Mouse (Mus musculus) left cerebral cortex, postnatal 10 days (tissue): ENCODE results near the gene Vsir. TPM values are rescaled to one million over a fixed set of nuclear protein-coding genes. Genes with fewer than 3 reads are reported as not detected.

Source experiments
- DNase-seq, 2 experiments: peaks; one replicate each; pipeline ENCODE4 v3.0.0; 2021 to 2022; ENCODE audit warnings: low spot score in 2 of 2, mixed read lengths in 1 of 2; ENCODE audit errors: extremely low spot score in 1 of 2
- intact Hi-C: fragments of 180-260 bp; cut with DNase I; formaldehyde crosslinking; loops from one replicate; pipeline ENCODE4 v1.15.1; 2025
- total RNA-seq, 2 experiments: library from RNA; stranded (reverse); gene quantifications; 2 replicates each; pipeline ENCODE4 v1.2.3; 2021

Gene Vsir
- 10 to 100 TPM; 18.8 to 20.7 TPM for total RNA-seq

DNA sequence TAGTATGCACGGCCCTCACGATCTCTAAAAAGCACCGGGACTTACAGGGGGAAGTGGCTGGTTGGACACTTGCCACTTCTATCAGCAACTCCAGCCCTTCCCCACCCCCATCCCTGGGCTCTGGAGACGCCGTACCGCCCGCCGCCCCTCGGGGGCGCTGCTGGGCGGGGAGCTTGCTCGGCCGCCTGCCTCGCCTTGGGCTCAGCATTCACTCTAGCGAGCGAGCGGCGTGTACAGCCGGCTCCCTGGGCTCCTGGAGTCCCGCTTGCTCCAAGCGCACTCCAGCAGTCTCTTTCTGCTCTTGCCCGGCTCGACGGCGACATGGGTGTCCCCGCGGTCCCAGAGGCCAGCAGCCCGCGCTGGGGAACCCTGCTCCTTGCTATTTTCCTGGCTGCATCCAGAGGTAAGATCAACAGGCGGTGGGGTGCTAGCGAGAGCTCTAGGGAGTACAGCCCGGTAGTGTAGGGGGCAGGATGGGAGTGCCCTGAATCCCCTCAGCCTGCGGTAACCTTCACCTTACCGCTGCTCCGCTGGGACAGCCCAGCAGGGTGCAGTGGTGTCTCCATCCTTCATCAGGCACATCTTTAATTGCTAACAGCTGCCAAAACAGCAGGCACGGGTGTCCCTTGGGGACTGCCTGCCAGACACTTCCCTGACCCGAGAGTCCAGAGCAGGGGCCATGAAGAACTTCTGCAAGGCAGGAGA, at the start of gene Vsir:
Gene Vsir (plus strand): TSS at position 151 of the 705 bp plus-strand sequence.
- intact Hi-C loops = loop anchor here (5.0 kb wide), 1 partner anchor 60 kb away; no protein-coding TSS in a partner anchor
- peak in 1 of 2 experiments; percentile 84 for DNase-seq

DNA sequence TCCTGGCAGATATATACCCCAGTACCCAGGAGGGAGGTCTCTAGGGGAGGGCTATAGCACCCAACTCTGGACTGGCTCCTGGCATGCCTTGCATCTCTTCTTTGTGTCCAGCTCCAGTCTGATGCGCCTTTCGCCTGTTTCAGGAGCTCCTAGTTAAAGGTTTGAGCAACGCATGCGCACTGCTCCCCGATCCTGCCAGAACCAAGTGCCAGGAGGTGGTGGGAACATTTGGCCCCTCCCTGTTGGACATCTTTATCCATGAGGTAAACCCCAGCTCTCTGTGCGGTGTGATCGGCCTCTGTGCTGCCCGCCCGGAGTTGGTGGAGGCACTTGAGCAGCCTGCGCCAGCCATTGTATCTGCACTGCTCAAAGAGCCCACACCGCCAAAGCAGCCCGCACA, 47.0 kb upstream of the Vsir start:
- intact Hi-C loops = no loop called here

DNA sequence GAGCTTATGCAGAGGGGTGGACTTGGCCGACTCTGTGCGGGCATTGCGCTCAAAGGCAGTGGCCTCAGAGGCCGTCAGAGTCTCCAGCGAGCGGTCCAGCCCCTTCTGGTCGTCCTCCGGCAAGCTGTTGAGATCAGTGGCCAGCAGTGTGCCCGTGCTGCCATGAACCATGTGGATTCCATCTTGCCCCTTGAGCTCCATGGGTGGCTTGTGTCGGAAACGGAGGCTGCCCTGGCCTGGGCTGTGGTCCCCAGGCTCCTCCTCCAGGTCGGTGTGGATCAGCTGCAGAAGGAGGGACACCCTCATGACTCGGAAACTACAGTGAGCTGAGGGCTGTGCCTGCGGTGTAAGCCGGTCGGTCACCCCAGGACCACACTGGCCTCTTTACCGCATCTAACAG, 43.2 kb upstream of the Vsir start:
- DNase-seq = no peak
- intact Hi-C loops = no loop called here

More for the DNA sequence above, 47.0 kb upstream of the Vsir start:
- no peak for DNase-seq

DNA sequence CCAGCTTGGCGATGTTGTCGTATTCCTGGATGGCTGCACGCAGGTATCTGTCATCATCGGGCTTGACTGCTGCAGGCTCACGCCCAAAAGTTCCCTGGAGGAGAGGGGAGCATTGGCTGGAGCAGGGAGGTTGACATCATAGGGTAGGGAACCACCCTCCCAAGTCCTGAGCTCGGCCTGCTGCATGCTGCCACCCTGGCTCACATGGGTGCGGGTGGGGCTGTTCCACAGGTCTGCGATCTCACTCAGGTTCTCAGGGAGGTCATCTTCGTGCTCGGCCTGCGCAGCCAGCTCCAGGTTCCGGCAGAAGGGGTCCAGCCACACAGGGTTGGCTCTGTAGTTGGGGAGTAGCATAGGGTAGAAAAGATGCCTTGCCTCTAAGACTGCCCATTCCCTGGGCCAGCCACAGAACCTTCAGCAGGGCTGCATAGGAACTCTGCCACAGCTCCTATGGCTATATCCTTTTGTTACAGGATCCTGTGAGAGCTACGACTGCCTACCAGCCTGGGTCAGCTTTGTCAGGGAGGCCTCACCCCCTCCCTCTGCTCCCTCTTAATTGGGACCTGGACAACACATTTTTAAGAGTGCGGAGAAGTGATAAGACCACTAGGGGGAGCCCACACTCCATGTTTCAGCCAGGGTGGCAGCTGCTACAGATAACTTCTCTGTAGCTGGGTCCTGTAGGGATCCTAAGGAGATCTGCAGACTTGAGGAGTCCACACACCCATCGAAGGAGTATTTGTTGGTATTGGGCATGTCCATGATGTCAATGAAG, 41.6 kb upstream of the Vsir start:
- DNase-seq = peak; percentile 76 to 77
- intact Hi-C loops = loop anchor here (1.0 to 5.0 kb wide), 2 partner anchors 106 to 452 kb away; no protein-coding TSS in a partner anchor

DNA sequence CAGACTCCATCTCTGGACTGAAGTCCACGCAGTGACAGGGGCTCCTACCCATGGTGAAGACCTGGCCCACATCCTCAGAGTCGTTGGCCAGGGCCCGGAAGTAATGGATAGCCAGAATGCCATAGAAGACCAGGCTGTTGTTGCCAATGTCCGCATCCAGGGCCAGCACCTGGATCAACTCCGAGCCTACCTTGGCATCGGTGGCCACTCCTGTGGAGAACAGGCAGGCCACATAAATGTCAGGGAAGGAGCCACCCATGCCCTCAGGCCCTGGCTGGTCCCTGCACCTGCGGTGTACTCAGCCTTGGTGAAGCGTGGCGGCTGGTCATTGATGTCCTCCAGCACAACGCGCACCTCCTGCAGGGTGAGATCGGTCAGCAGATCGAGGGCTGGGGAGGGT, 36.0 kb upstream of the Vsir start:
- DNase-seq = no peak
- intact Hi-C loops = no loop called here

DNA sequence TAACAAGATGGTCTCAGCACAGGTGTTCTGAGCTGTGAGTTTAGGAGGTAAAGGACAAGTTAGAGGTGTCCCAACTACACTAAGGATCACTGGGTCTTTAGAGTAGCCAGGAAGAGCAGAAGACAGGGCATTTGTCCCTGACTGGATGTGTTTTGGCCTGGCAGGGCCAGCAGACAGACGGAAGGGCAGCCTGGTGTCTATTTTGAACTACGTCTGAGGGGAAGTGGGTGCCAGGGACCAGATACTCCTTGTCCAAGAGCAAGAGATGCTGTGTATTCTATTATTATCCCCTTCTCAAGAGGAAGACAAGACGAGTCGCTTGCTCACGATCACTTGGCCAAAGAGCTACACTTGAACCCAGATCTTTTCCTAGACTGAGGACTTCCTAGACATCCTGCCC, 33.0 kb upstream of the Vsir start:
- DNase-seq = no peak
- intact Hi-C loops = no loop called here

DNA sequence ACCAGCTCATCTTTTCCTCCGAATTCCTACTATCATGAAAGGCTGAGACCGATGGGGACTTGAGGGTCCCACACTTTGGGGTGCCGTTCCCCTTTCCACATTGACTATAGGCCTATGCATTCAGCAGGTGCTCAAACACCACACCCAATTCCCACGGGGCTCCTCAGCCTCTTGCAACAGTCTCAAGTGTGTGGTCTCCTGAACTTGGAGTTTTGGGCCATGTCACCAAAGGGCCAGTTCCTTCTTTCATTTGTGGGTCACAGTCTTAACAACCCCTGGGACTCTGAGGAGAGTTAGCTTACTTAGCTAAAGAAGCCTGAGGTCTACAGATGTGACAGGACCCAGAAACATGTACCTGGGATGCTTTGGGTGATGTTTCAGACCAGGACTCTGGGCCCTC, 30.5 kb upstream of the Vsir start:
- no peak for DNase-seq
- intact Hi-C loops = no loop called here

DNA sequence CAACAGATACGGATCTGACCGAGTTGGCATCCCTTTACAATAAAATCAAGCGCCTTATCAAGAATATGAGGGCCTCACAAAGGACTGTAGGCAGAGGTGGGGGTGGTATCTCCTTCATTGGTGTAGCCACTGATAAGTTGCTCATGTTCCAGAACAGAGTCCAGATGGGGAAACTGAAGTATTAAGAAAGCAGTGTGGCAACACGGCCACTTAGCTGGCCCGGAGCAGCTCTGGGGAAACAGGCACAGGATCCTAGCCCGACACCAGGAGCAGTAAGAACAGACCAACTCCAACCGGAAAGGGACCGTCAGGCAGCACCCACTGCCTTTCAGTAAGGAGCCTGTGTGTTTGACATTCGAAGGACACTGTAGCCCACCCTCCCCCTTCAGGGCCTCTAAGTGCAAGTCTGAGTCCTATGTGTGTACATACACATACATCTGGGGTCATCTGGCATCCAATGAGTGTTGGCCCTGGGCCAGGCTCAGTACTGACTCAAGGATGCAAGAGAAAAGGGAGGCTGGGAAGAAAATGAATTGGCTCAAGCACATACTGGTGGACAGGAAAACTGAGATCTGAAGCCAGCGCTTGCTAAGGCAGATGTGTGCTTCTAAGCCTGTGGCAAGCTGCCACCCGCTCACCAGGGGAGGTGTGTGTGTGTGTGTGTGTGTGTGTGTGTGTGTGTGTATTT, 17.5 kb upstream of the Vsir start:
- intact Hi-C loops = no loop called here
- DNase-seq = no peak

DNA sequence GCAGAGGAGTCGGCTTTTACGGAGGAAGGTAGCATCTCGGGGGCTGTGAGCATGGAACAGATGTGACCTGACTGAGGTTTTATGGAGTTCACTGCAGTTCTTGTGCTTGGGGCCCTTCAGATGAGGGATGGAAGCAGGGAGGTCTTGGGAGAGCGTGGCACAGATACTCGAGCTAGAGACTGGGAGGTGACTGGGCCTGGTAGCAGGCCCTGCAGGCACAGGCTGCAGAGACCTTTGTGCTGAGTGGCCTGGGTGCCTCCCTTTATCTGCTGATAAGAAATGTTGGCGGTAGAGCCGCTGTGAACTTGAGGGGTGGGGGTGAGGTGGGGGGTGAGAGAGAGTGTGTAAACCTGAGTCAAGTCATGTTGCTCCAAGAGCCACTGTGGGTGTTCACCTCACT, 12.1 kb upstream of the Vsir start:
- intact Hi-C loops = no loop called here

DNA sequence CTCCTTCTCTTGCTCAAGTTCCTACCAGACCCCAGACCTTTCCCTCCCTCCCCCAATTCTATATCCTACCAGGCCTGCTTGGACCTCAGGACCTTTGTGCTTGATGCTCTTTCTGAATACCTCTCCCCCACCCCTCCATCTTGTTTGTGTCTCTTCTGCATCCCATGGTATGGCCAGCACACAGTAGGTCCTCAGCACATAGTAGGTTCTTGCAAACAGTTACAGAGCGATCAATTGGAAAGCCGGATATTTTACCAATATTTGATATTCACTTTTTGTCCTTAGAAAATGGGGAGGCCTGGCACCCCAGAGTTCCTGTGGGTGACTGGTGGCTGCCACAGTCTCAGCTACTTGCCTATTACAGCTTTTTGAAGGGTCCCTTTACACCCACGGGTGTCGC, 11.6 kb upstream of the Vsir start:
- no peak for DNase-seq
- intact Hi-C loops = no loop called here

More for the DNA sequence above, 12.1 kb upstream of the Vsir start:
- no peak for DNase-seq

DNA sequence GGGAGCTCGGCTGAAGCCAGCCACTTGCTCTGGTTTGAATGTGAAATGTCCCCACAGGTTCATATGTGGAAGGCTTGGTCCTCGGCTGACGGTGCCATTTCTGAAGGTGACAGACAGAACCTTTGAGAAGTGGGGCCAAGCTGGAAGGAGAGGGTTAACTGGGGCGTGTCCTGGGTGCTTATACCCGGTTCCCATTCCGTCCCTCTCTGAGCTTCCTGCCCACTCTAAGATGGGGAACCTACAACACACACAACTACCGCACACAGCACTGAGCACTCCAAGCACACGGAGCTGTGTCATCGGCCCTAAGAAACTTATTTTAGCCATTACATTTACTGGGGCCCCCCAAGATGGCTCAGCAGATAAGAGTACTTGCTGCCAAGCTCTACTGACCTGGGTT, 5.1 kb upstream of the Vsir start:
- DNase-seq = no peak
- intact Hi-C loops = no loop called here

DNA sequence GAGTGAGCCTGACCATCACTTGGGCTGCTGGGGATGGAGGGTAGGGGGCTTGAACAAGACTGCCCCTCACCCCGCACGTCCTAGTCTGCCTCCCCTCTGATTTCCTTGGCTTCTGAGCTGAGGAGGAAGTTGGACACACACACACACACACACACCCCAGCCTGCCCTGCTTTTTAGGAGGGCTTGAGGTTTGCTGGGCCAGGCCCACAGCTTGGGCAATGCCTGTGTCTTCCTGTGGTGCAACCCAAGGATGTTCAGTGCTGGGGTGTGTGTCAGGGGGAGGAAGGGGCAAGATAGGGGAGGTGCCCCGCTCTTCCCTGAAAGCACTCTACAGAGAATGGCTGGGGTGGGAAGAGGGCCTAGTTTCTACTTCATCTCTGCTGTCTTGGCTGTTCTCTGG, 2.5 kb upstream of the Vsir start:
- DNase-seq = no peak
- intact Hi-C loops = no loop called here

DNA sequence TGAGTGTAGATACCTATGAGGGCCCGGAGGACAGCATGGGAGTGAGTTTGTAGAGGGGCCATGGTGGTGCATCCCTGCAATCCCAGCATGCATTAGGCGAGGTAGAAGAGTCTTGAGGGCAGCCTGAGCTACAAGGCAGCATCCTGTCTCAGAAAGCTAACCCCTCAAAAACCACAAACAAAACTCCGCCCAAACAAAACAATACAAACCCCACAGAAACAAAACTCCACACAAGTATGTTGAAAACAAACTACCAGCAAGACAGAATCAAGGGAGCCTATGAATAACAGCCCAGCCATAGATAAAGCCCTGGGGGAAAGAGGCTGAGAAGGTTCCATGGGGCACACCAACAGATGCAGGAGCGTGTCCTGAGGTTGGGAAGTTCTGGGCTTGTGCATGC, 595 bp upstream of the Vsir start:
- no peak for DNase-seq
- intact Hi-C loops = loop anchor here (5.0 kb wide), 1 partner anchor 61 kb away; no protein-coding TSS in a partner anchor

DNA sequence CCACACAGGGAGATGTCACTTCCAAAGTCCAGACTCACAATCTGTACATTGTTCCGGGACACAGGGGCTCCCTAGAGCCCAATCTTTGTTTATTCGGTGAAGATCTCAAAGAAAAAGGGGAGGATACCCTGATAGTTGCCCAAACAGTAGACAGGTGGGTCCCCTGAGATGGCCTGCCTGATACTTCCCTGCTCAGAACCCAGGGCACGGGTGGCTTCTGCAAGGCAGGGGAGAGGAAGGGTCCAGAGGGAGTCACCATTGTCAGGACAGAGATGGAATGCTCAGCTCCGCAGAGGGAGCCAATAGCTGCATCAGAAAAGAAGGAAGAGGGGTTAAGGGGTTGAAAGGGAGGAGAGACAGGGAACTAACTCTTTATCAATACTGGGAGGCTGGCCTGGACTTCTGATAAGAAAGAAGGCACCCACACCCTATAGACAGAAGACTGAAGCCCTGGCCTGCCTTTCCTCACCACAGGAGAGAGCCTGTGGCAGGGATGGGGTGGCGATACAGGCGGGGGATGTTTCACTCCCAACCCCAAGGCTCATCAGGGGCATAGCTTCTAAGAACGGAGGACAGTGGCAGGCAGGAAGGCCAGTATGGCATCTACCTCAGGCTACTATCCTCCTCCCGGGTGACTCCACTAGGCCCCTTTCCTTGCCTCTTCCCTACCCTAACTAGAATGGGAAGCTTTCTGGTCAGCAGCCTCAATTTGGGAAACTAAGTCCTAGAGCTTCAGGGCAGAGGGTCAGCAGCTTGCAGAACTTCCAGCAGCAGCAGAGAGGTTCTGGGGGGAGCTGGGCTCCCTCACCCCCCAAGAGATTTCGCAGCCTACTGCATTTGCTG, 1.3 kb downstream of the Vsir start:
- DNase-seq = no peak
- intact Hi-C loops = loop anchor here (5.0 kb wide), 1 partner anchor 59 kb away; no protein-coding TSS in a partner anchor

DNA sequence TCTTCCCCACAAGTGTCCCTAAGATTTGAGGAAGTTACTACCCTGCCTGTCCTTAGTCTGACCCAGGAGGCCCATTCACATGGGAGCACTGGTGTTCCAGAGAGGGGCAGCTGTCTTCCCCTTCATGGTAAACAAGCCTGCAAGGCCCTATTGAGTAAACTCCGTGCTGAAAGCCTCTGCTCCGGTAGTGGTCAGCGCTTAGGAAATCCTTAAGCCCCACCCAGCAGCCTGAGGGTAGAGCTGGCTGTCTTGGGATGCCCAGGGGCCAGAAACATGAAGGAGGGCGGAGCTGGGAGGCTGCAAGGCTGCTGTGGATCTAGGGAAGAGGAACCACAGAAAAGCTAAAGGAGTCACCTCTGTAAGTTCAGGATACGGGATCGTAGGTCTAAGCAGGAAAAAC, 2.4 kb downstream of the Vsir start:
- intact Hi-C loops = loop anchor here (5.0 kb wide), 1 partner anchor 58 kb away; no protein-coding TSS in a partner anchor
- DNase-seq = peak in 1 of 2 experiments; percentile 54

DNA sequence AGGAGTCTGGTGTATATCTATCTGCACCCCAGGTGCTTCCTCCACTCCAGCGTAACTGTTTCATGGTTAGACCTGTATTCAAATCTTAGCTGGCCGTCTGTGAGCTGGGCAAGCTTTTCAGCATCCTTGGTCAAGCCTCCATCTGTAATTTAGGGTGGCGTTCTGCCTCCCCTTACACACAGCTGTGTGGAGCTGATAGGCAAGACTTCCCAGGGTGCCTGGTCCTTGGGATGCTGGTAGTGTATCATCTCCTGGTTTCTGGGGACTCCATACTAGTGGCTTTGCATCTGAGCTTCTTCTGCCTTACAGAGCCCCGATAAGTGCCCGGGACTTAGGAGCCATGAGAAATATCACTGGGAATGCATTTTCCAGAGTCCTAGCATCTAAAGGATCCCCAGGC, 3.0 kb downstream of the Vsir start:
- intact Hi-C loops = loop anchor here (5.0 kb wide), 1 partner anchor 58 kb away; no protein-coding TSS in a partner anchor

DNA sequence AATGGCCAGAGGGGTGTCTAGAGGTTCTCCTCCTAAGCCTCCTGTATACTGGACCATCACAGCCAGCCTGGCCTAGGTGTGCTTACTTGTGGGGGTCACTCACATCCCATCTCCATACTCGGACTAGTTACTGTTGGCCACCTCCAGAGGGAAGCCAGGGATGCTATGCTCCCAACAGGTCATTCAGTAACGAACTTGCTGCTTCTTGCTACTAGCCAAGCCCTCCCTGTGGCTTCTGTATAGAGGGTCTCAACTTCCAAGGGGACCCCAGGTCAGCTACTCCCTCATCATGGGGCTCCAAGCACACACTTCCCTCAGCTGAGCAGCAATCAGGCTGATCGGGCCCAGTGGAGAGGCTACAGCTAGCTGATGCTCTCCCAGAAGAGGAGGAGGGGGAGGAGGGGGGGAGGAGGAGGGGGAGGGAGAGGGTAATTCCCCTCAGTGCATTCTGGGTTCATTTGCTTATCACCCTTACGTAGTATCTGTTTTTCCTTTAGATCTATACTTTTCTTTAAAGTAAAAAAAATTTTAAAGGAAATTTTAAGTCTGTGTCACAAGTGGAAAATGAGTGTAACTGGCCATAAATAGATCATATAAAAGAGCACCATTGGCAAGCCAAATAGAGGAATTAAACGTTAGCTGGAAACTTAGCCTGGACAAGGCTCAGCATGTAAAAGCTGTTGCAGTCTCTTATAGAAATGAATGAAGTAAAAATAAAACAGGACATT, 3.6 kb downstream of the Vsir start:
- intact Hi-C loops = no loop called here
- DNase-seq = no peak

More for the DNA sequence above, 3.0 kb downstream of the Vsir start:
- no peak for DNase-seq

DNA sequence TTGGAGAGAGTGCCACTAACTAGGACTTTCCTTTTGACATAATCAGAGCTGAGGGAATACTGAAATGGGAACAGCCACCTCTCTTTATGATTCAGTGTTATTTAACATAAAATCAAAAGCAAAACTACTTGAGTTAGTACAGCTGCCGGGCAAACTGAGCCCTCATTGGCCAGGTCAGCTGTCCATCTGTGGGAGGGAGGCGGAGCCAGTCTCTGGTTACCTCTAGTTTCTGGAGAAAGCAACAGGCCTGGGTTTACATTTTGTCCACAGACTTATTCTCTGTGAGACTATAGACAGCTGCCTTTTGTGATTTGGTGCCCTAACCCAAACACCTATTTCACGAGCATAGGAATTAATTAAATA, 4.1 kb downstream of the Vsir start:
- peak; percentile 59 to 89 for DNase-seq

More for the DNA sequence above, 4.1 kb downstream of the Vsir start:
- intact Hi-C loops = no loop called here
